Mouse (Mus musculus): ENCODE results near the gene Dgat2. TPM values are rescaled to one million over a fixed set of nuclear protein-coding genes. Genes with fewer than 3 reads are reported as not detected.

Dgat2 gene
- total RNA-seq, 2 experiments from 2014 or later: 32.9 to 69.4 TPM

- no peak overlapping the region for H3K27ac ChIP-seq
- intact Hi-C loops (cut with DNase I): no loop called here
- no peak for TF ChIP-seq CTCF (IDR thresholded peaks at IDR 0.05)
Observed at GRCm38 (mm10) chr7:99187451-99187850, 4.9 kb upstream of the Dgat2 start.

DNA sequence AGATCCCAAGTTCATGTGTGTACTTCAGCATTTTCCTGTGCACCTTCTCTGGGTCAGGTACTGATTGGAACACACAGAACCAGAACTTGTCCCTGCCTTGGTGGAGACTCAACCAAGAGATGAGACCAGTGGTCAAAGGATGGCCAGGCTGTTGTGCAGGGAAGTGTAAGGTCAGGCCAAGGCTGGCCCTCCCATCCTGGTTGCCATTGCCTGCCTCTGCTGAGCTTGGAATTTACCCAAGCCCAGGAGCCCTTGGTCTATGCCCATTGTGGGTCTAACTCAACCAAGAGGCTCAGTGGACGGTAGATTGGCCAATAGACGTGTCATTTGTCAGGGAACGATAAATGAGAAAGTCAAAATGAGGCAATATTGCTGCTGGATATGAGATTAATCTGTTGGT, 2.9 kb upstream of the Dgat2 start:
- intact Hi-C loops (cut with DNase I): no loop called here
- Histone ChIP-seq H3K4me3 (no peak overlapping the region), H3K27ac (no peak overlapping the region)
- no peak for DNase-seq
- no peak for TF ChIP-seq CTCF (IDR thresholded peaks at IDR 0.05)

More at GRCm38 (mm10) chr7:99187451-99187850, 4.9 kb upstream of the Dgat2 start:
- no peak overlapping the region for H3K4me3 ChIP-seq
- DNase-seq: peak; percentile 53

GRCm38 (mm10) chr7:99183751-99184150, 1.2 kb upstream of the Dgat2 start:
- Histone ChIP-seq H3K27ac (no peak overlapping the region), H3K4me3 (no peak overlapping the region)
- DNase-seq: no peak
- TF ChIP-seq CTCF (IDR thresholded peaks at IDR 0.05): no peak
- intact Hi-C loops (cut with DNase I): no loop called here

GRCm38 (mm10) chr7:99181619-99182431, 694 bp downstream of the Dgat2 start:
- intact Hi-C loops (cut with DNase I): no loop called here
- peak; percentile 42 for DNase-seq
- peak overlapping the region; percentile 96 for H3K4me3 ChIP-seq
- peak overlapping the region; percentile 94 for H3K27ac ChIP-seq
- no peak for TF ChIP-seq CTCF (IDR thresholded peaks at IDR 0.05)

- Histone ChIP-seq H3K4me3 (peak overlapping the region; percentile 96), H3K27ac (no peak overlapping the region)
- no peak for TF ChIP-seq CTCF (IDR thresholded peaks at IDR 0.05)
- intact Hi-C loops (cut with DNase I): no loop called here
- DNase-seq: no peak
Observed at GRCm38 (mm10) chr7:99180162-99180561, 2.4 kb downstream of the Dgat2 start.

DNA sequence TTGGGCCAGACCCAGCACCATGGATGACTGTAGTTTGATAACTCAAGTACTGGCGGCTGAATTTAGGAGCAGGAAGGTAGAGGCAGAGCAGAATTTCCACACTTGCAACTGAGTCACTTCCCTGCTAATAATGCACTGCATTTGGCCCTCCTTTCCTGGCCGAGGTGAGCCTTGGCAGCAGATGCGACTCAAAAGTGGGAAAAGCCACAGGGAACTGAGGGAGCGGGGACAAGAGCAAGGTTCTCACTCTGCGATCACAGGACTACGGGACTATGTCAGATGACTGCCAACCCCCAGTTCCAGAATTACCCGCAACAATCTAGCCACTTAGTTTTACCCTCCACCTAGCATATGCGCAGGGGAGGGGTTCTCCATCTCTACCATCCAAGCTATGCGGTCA, 3.2 kb downstream of the Dgat2 start:
- no peak overlapping the region; the same call in 1 of the 2 replicates for H3K4me3 ChIP-seq
- H3K27ac ChIP-seq: no peak overlapping the region
- intact Hi-C loops (cut with DNase I): no loop called here
- TF ChIP-seq CTCF (IDR thresholded peaks at IDR 0.05): no peak
- no peak for DNase-seq

GRCm38 (mm10) chr7:99177386-99177785, 5.1 kb downstream of the Dgat2 start:
- Histone ChIP-seq H3K4me3 (no peak overlapping the region), H3K27ac (no peak overlapping the region)
- no peak for TF ChIP-seq CTCF (IDR thresholded peaks at IDR 0.05)
- intact Hi-C loops (cut with DNase I): no loop called here
- DNase-seq: no peak

GRCm38 (mm10) chr7:99175666-99176065, 6.9 kb downstream of the Dgat2 start:
- Histone ChIP-seq H3K4me3 (no peak overlapping the region), H3K27ac (no peak overlapping the region)
- DNase-seq: no peak
- intact Hi-C loops (cut with DNase I): no loop called here
- no peak for TF ChIP-seq CTCF (IDR thresholded peaks at IDR 0.05)

DNA sequence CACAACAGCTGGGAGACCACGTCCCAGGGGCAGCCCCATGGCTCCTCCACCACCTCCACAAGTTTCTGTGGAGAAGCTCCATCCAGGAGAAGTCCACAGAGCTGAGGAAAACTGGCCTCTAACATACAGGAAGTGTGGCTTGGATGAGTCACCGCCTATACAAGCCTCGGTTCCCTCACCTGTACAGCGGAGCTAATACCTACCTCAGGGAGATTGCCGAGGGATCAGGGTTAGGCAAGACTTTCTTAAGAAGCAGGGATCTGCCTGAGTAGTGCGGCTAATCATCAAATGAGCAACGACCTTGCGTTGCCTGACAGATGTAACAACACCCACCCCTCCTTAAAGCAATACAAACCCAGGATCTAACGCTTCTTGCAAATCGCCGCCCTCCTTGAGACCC, 7.4 kb downstream of the Dgat2 start:
- intact Hi-C loops (cut with DNase I): no loop called here
- TF ChIP-seq CTCF (IDR thresholded peaks at IDR 0.05): no peak
- Histone ChIP-seq H3K4me3 (no peak overlapping the region), H3K27ac (no peak overlapping the region)
- no peak for DNase-seq

DNA sequence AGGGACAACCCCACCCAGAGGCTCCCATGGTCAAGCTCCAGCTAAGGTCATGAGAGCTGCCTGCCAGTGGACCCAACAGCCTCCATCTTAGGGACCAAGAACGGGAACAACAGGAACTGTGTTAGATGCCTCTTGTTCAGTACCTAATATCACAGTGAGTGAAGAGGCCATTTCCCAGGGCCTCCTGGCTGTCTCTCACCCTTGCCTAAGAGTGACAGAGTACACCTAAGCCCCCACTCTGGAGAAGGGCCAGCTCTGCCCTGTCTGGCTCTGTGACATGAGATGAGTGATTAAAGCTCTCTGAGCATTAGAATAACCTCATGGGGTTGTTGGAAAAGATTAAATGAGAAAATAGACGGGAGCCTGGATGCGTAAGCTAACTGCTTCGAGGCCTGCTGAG, 8.5 kb downstream of the Dgat2 start:
- intact Hi-C loops (cut with DNase I): no loop called here
- Histone ChIP-seq H3K4me3 (no peak overlapping the region), H3K27ac (no peak overlapping the region)
- TF ChIP-seq CTCF (IDR thresholded peaks at IDR 0.05): no peak
- no peak for DNase-seq

DNA sequence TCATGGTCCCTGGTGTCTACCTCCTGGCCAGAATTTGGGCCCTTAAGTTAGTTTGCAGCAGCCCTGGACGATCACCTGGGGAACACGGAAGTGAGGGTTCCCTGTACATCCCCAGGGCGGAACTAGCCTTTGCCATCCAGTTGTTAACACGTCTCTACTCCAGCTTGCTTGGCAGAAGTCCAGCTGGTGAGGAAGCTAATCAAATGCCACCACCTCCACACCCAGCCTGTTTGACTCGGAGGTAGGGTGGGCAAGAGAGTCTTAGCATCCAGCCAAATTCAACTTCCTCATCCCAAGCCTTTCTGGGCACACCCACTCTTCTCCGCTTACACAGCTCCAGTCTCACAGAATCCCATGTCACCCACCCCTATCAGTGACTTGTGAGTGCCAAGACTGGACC, 9.6 kb downstream of the Dgat2 start:
- no peak for TF ChIP-seq CTCF (IDR thresholded peaks at IDR 0.05)
- H3K4me3 ChIP-seq: no peak overlapping the region
- DNase-seq: no peak
- intact Hi-C loops (cut with DNase I): no loop called here
- no peak overlapping the region for H3K27ac ChIP-seq

- intact Hi-C loops (cut with DNase I): no loop called here
- no peak for DNase-seq
- Histone ChIP-seq H3K4me3 (no peak overlapping the region), H3K27ac (no peak overlapping the region)
- no peak for TF ChIP-seq CTCF (IDR thresholded peaks at IDR 0.05)
Observed at GRCm38 (mm10) chr7:99171730-99172463, 10.6 kb downstream of the Dgat2 start.

- Histone ChIP-seq H3K4me3 (no peak overlapping the region), H3K27ac (no peak overlapping the region)
- intact Hi-C loops (cut with DNase I): no loop called here
- DNase-seq: no peak
- no peak for TF ChIP-seq CTCF (IDR thresholded peaks at IDR 0.05)
Observed at GRCm38 (mm10) chr7:99170519-99170918, 12.0 kb downstream of the Dgat2 start.

Measured in gastrocnemius, adult 2 months (tissue).